Mouse (Mus musculus) testis, adult 10 weeks (tissue): ENCODE data around the gene Gm3327. TPM values are rescaled to one million over a fixed set of nuclear protein-coding genes. Genes with fewer than 3 reads are reported as not detected.

Experiments used
- polyA plus RNA-seq: library from polyadenylated mRNA; stranded (reverse); fragments of 350-450 nt; fragmentation: Illumina TruSeq; extraction: RNeasy Lipid Tissue Mini Kit (QIAGEN cat#74804); gene quantifications from one replicate; pipeline ENCODE4 v1.2.3, GENCODE M21; 2014; ENCODE audit warnings: low read depth, low replicate concordance

Gene Gm3327
- 13.0 TPM for polyA plus RNA-seq

DNA sequence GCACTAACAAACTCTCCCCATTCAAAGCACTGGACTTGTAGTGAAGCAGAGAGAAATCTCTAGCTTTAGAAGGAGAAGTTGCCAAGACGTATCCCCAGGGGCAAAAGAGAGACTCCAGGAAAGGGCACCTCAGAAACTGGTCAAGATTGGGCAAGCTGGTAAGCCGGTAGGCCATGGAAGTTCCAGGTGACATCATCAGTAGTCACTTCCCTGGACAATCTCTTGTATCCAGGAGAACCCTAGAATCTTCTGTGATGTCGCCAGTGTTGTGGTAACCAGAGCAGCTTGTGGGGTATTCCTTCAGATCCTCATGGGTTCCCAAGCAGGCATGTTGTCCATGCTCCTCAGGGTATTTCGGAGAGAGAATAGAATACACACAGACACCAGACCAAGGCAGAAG lies at the start of gene Gm3327:
Gm3327 (plus strand) TSS at position 301 of the 400 bp plus-strand sequence.

DNA sequence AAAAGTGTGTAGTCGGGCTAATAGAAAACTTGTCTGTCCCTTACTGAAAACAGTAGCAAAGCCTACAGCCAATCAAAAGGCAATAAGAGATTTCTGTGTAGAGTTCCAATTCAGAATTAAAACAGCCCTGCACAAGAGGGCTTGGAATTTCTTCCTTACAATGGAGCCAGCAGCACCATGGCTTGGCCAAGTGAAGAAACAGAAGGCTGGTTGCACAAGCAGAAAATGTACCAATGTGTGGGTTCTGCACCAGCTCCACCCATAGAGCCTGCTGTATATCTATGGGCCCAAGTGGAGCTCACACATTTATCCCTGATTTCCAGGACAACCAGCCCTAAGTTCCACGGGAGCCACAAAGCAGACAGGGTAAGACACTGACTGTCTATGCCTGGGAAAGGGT lies 21.3 kb upstream of the Gm3327 start, which contains the start of gene Ear2:
Ear2 (plus strand) TSS at position 301 of the 400 bp plus-strand sequence.

Other genes with a start within 250 kb of the Gm3327 start
- 0.35 TPM for gene Ear1, start 248.3 kb upstream of the Gm3327 start, polyA plus RNA-seq
- gene Ear10, start 200.3 kb upstream of the Gm3327 start, polyA plus RNA-seq, result not detected
- 0.83 TPM for gene Gm8113, start 198.5 kb upstream of the Gm3327 start, polyA plus RNA-seq
- not detected for gene Ang5, start 166.8 kb upstream of the Gm3327 start, polyA plus RNA-seq
- not detected for gene Ang6, start 121.6 kb upstream of the Gm3327 start, polyA plus RNA-seq
- gene Ear2, start 21.2 kb upstream of the Gm3327 start, polyA plus RNA-seq, result not detected
- gene Gm8212, start 73.8 kb downstream of the Gm3327 start, polyA plus RNA-seq, result 6.9 TPM
- 33.2 TPM for gene 4930503E14Rik, start 89.4 kb downstream of the Gm3327 start, polyA plus RNA-seq
- 10.3 TPM for gene Gm8220, start 161.7 kb downstream of the Gm3327 start, polyA plus RNA-seq
- 43.9 TPM for gene Gm5930, start 214.7 kb downstream of the Gm3327 start, polyA plus RNA-seq
- 4.4 TPM for gene Gm8229, start 241.5 kb downstream of the Gm3327 start, polyA plus RNA-seq